Mouse (Mus musculus) liver, embryonic 15.5 days (tissue): ENCODE results near the gene Ahdc1. TPM values are rescaled to one million over a fixed set of nuclear protein-coding genes. Genes with fewer than 3 reads are reported as not detected.

Experiments used
- ATAC-seq: fragments of 200-750 bp; cut with Nextera tagmentation; 2 replicates; pipeline ENCODE4 v1.8.0; 2017; ENCODE audit warnings: moderate number of reproducible peaks, mild to moderate bottlenecking, moderate library complexity; ENCODE audit not compliant: insufficient read depth
- H3K27ac ChIP-seq: fragments of 300-500 bp; sonication (generic); replicated peaks from 2 replicates; pipeline ENCODE4 v1.5.1; 2015; ENCODE audit warnings: mild to moderate bottlenecking, inconsistent platforms
- H3K27me3 ChIP-seq: fragments of 300-500 bp; sonication (generic); 2 replicates; pipeline ENCODE4 v1.6.1; 2015; ENCODE audit warnings: mild to moderate bottlenecking, inconsistent platforms
- H3K36me3 ChIP-seq: fragments of 300-500 bp; sonication (generic); replicated peaks from 2 replicates; pipeline ENCODE4 v1.6.1; 2015; ENCODE audit warnings: moderate library complexity, mild to moderate bottlenecking, inconsistent platforms
- H3K4me1 ChIP-seq: fragments of 300-500 bp; sonication (generic); replicated peaks from 2 replicates; pipeline ENCODE4 v1.6.1; 2015; ENCODE audit warnings: inconsistent platforms
- H3K4me2 ChIP-seq: fragments of 300-500 bp; sonication (generic); 2 replicates; pipeline ENCODE4 v1.6.1; 2015; ENCODE audit warnings: moderate library complexity, mild to moderate bottlenecking, inconsistent platforms
- H3K4me3 ChIP-seq: fragments of 300-500 bp; sonication (generic); replicated peaks from 2 replicates; pipeline ENCODE4 v1.5.1; 2015; ENCODE audit warnings: mild to moderate bottlenecking, inconsistent platforms
- H3K9ac ChIP-seq: fragments of 300-500 bp; sonication (generic); 2 replicates; pipeline ENCODE4 v1.6.1; 2015; ENCODE audit warnings: moderate library complexity, mild to moderate bottlenecking, inconsistent platforms
- H3K9me3 ChIP-seq: fragments of 300-500 bp; sonication (generic); replicated peaks from 2 replicates; pipeline ENCODE4 v1.6.1; 2016; ENCODE audit warnings: inconsistent platforms
- WGBS: fragments of 180-500 bp; shearing (Covaris S2); methylation state at CpG from one replicate; pipeline ENCODE4 v1.1.7; 2015; ENCODE audit warnings: mixed read lengths; ENCODE audit not compliant: insufficient replicate concordance; 5-methylcytosine and 5-hydroxymethylcytosine counted together
- polyA plus RNA-seq: library from polyadenylated mRNA; unstranded; fragments of >200 nt; fragmentation: Nextera tagmentation; extraction: Ambion mirVana; gene quantifications from 2 replicates; pipeline ENCODE4 v1.2.1, GENCODE M21; 2015

The Ahdc1 gene
- polyA plus RNA-seq, 1 experiment from 2014 or later = 1.1 TPM

- H3K27me3 ChIP-seq = peaks cover 43% of the 10 kb centered on the region
- 0 out of 2 replicates have a peak, but pooled peaks have one; percentile 14 for ATAC-seq
- peaks cover 40% of the 10 kb centered on the region for H3K4me1 ChIP-seq
- WGBS = 3% methylated on average over 53 of the region's 53 CpGs
- H3K9me3 ChIP-seq = no peaks in the 10 kb centered on the region
- peak overlapping the region; percentile 15; the same call in 1 of the 2 replicates for H3K9ac ChIP-seq
- peak overlapping the region; percentile 68 for H3K4me2 ChIP-seq
- H3K27ac ChIP-seq = no peak overlapping the region
- no peaks in the 10 kb centered on the region for H3K36me3 ChIP-seq
- H3K4me3 ChIP-seq = peak overlapping the region; percentile 38
Observed at GRCm38 (mm10) chr4:133085011-133085782, 74.1 kb downstream of the Ahdc1 start.

- Histone ChIP-seq H3K27me3 (peaks cover 50% of the 10 kb centered on the region), H3K4me1 (peaks cover 44% of the 10 kb centered on the region), H3K9me3 (no peaks in the 10 kb centered on the region), H3K4me2 (no peak overlapping the region), H3K9ac (no peak overlapping the region), H3K27ac (0 out of 2 replicates have a peak overlapping the region, but pooled peaks have one; percentile 24), H3K36me3 (no peaks in the 10 kb centered on the region), H3K4me3 (no peak overlapping the region)
- ATAC-seq = no peak
- 35% methylated on average over 12 of the region's 12 CpGs for WGBS
Observed at GRCm38 (mm10) chr4:133085783-133086342, 74.8 kb downstream of the Ahdc1 start.

GRCm38 (mm10) chr4:133087177-133087714, 76.2 kb downstream of the Ahdc1 start:
- no peaks in the 10 kb centered on the region for H3K36me3 ChIP-seq
- 74% methylated on average over 6 of the region's 6 CpGs for WGBS
- H3K27me3 ChIP-seq = peaks cover 63% of the 10 kb centered on the region
- peaks cover 56% of the 10 kb centered on the region for H3K4me1 ChIP-seq
- H3K27ac ChIP-seq = no peak overlapping the region
- no peak overlapping the region for H3K4me3 ChIP-seq
- no peak overlapping the region for H3K9ac ChIP-seq
- no peak overlapping the region for H3K4me2 ChIP-seq
- ATAC-seq = no peak
- H3K9me3 ChIP-seq = no peaks in the 10 kb centered on the region

GRCm38 (mm10) chr4:133087835-133088234, 76.8 kb downstream of the Ahdc1 start:
- no peak for ATAC-seq

GRCm38 (mm10) chr4:133089319-133089718, 78.3 kb downstream of the Ahdc1 start:
- H3K27me3 ChIP-seq = peaks cover 75% of the 10 kb centered on the region

More at GRCm38 (mm10) chr4:133087835-133088234, 76.8 kb downstream of the Ahdc1 start:
- Histone ChIP-seq H3K27me3 (peaks cover 69% of the 10 kb centered on the region), H3K4me3 (no peak overlapping the region), H3K4me1 (peaks cover 62% of the 10 kb centered on the region), H3K9me3 (no peaks in the 10 kb centered on the region), H3K27ac (no peak overlapping the region), H3K36me3 (no peaks in the 10 kb centered on the region), H3K9ac (no peak overlapping the region), H3K4me2 (no peak overlapping the region)
- WGBS = 14% methylated on average over 8 of the region's 8 CpGs

GRCm38 (mm10) chr4:133089802-133090201, 78.7 kb downstream of the Ahdc1 start:
- 73% methylated on average over 4 of the region's 4 CpGs for WGBS
- Histone ChIP-seq H3K27me3 (peaks cover 75% of the 10 kb centered on the region), H3K4me3 (no peak overlapping the region), H3K27ac (0 out of 2 replicates have a peak overlapping the region, but pooled peaks have one; percentile 48), H3K36me3 (no peaks in the 10 kb centered on the region), H3K9me3 (no peaks in the 10 kb centered on the region), H3K4me2 (no peak overlapping the region), H3K9ac (no peak overlapping the region), H3K4me1 (peaks cover 72% of the 10 kb centered on the region)
- no peak for ATAC-seq

More at GRCm38 (mm10) chr4:133089319-133089718, 78.3 kb downstream of the Ahdc1 start:
- H3K4me3 ChIP-seq = no peak overlapping the region
- H3K9me3 ChIP-seq = no peaks in the 10 kb centered on the region
- ATAC-seq = no peak
- no peak overlapping the region for H3K4me2 ChIP-seq
- 72% methylated on average over 9 of the region's 9 CpGs for WGBS
- no peak overlapping the region for H3K27ac ChIP-seq
- no peak overlapping the region for H3K9ac ChIP-seq
- no peaks in the 10 kb centered on the region for H3K36me3 ChIP-seq
- peaks cover 72% of the 10 kb centered on the region for H3K4me1 ChIP-seq

GRCm38 (mm10) chr4:133090276-133090719, 79.2 kb downstream of the Ahdc1 start:
- ATAC-seq = no peak
- H3K27ac ChIP-seq = peak overlapping the region; percentile 48; the same call in 1 of the 2 replicates
- no peaks in the 10 kb centered on the region for H3K9me3 ChIP-seq
- 70% methylated on average over 8 of the region's 8 CpGs for WGBS
- H3K4me3 ChIP-seq = no peak overlapping the region
- no peaks in the 10 kb centered on the region for H3K36me3 ChIP-seq
- H3K9ac ChIP-seq = no peak overlapping the region
- peaks cover 72% of the 10 kb centered on the region for H3K4me1 ChIP-seq
- H3K4me2 ChIP-seq = no peak overlapping the region
- H3K27me3 ChIP-seq = peaks cover 75% of the 10 kb centered on the region

- Histone ChIP-seq H3K27ac (0 out of 2 replicates have a peak overlapping the region, but pooled peaks have one; percentile 48), H3K4me1 (peaks cover 71% of the 10 kb centered on the region), H3K4me2 (no peak overlapping the region), H3K9ac (no peak overlapping the region), H3K27me3 (peaks cover 74% of the 10 kb centered on the region), H3K36me3 (no peaks in the 10 kb centered on the region), H3K9me3 (no peaks in the 10 kb centered on the region), H3K4me3 (no peak overlapping the region)
- ATAC-seq = 0 out of 2 replicates have a peak, but pooled peaks have one; percentile 10
- WGBS = 32% methylated on average over 18 of the region's 18 CpGs
Observed at GRCm38 (mm10) chr4:133090720-133091458, 79.8 kb downstream of the Ahdc1 start.

- H3K4me2 ChIP-seq = no peak overlapping the region
- WGBS = 34% methylated on average over 4 of the region's 4 CpGs
- H3K27ac ChIP-seq = no peak overlapping the region
- no peaks in the 10 kb centered on the region for H3K36me3 ChIP-seq
- no peak overlapping the region for H3K9ac ChIP-seq
- no peaks in the 10 kb centered on the region for H3K9me3 ChIP-seq
- H3K27me3 ChIP-seq = peaks cover 68% of the 10 kb centered on the region
- H3K4me3 ChIP-seq = no peak overlapping the region
- H3K4me1 ChIP-seq = peaks cover 66% of the 10 kb centered on the region
- ATAC-seq = no peak
Observed at GRCm38 (mm10) chr4:133091459-133091785, 80.4 kb downstream of the Ahdc1 start.

- no peak overlapping the region; the same call in 1 of the 2 replicates for H3K4me3 ChIP-seq
- H3K4me1 ChIP-seq = peaks cover 61% of the 10 kb centered on the region
- H3K27ac ChIP-seq = peak overlapping the region; percentile 53; the same call in 1 of the 2 replicates
- H3K9ac ChIP-seq = no peak overlapping the region
- no peaks in the 10 kb centered on the region for H3K36me3 ChIP-seq
- peaks cover 68% of the 10 kb centered on the region for H3K27me3 ChIP-seq
- H3K4me2 ChIP-seq = peak overlapping the region; percentile 44
- WGBS = 3% methylated on average over 18 of the region's 18 CpGs
- ATAC-seq = 0 out of 2 replicates have a peak, but pooled peaks have one; percentile 19
- no peaks in the 10 kb centered on the region for H3K9me3 ChIP-seq
Observed at GRCm38 (mm10) chr4:133092453-133092901, 81.4 kb downstream of the Ahdc1 start.
